Mouse (Mus musculus) A20 (cell line): ENCODE data around the gene Mios.

Experiments
- DNase-seq: peaks from one replicate; pipeline ENCODE4 v3.0.0-alpha.2; 2011; ENCODE audit warnings: low read depth, low spot score

Gene Mios

GRCm38 (mm10) chr6:8278426-8279002 lies 69.5 kb downstream of the Mios start:
- DNase-seq: peak; percentile 55

GRCm38 (mm10) chr6:8283255-8283654 lies 74.2 kb downstream of the Mios start:
- no peak for DNase-seq

- DNase-seq: no peak
Observed at GRCm38 (mm10) chr6:8285401-8285960, 76.5 kb downstream of the Mios start.
